Mouse (Mus musculus) bone marrow macrophage, adult 2 months (primary cell): ENCODE results near the gene Fgf18.

Experiments
- CTCF ChIP-seq: IDR thresholded peaks from 2 replicates; pipeline ENCODE4 v1.5.1; 2012; ENCODE audit warnings: low read depth, mild to moderate bottlenecking, low read length, moderate library complexity
- POLR2A ChIP-seq: IDR thresholded peaks from 2 replicates; pipeline ENCODE4 v1.6.1; 2012; ENCODE audit warnings: mild to moderate bottlenecking, low read depth, low read length, borderline replicate concordance

GRCm38 (mm10) chr11:33127058-33127457 lies 20.1 kb downstream of the Fgf18 start:
- TF ChIP-seq POLR2A (no peak), CTCF (no peak)
